Mouse (Mus musculus) CH12.LX (cell line): Measurements from ENCODE around the gene Cdsn.

ENCODE experiments used
- CTCF ChIP-seq, 2 experiments: IDR thresholded peaks in 1 of 2; conservative IDR thresholded peaks in 1 of 2; 2 replicates each; pipeline ENCODE4 v1.5.1; 2011 to 2012; ENCODE audit warnings: low read depth in 2 of 2, low read length in 2 of 2, improper control_type of control experiment in 1 of 2, inconsistent platforms in 1 of 2, mild to moderate bottlenecking in 1 of 2, moderate library complexity in 1 of 2
- EP300 ChIP-seq: IDR thresholded peaks from 2 replicates; pipeline ENCODE4 v1.6.1; 2011; ENCODE audit warnings: low read length, improper control_type of control experiment
- HCFC1 ChIP-seq: IDR thresholded peaks from 2 replicates; pipeline ENCODE4 v1.6.1; 2012; ENCODE audit warnings: low read depth, mild to moderate bottlenecking, inconsistent platforms, low read length, improper control_type of control experiment
- KAT2A ChIP-seq: IDR thresholded peaks from 2 replicates; pipeline ENCODE4 v1.6.1; 2012; ENCODE audit warnings: low read length, improper control_type of control experiment, inconsistent platforms; ENCODE audit not compliant: insufficient replicate concordance
- MAX ChIP-seq: IDR thresholded peaks from 2 replicates; pipeline ENCODE4 v1.6.1; 2011; ENCODE audit warnings: low read length, improper control_type of control experiment
- MEF2A ChIP-seq: IDR thresholded peaks from 2 replicates; pipeline ENCODE4 v1.6.1; 2014; ENCODE audit warnings: low read depth, mild to moderate bottlenecking, inconsistent platforms, low read length, improper control_type of control experiment, borderline replicate concordance
- NELFE ChIP-seq: IDR thresholded peaks from 2 replicates; pipeline ENCODE4 v1.6.1; 2011; ENCODE audit warnings: low read depth, low read length, improper control_type of control experiment
- POLR2A ChIP-seq: IDR thresholded peaks from 2 replicates; pipeline ENCODE4 v1.6.1; 2011; ENCODE audit warnings: low read depth, mild to moderate bottlenecking, improper control_type of control experiment, low read length
- SIN3A ChIP-seq: IDR thresholded peaks from 2 replicates; pipeline ENCODE4 v1.6.1; 2012; ENCODE audit warnings: low read length, improper control_type of control experiment, inconsistent platforms
- TBP ChIP-seq: conservative IDR thresholded peaks from 2 replicates; pipeline ENCODE4 v1.6.1; 2011; ENCODE audit warnings: low read depth, low read length, improper control_type of control experiment
- UBTF ChIP-seq: IDR thresholded peaks from 2 replicates; pipeline ENCODE4 v1.6.1; 2012; ENCODE audit warnings: low read depth, mild to moderate bottlenecking, inconsistent platforms, low read length, improper control_type of control experiment, moderate library complexity
- ZMIZ1 ChIP-seq: IDR thresholded peaks from 2 replicates; pipeline ENCODE4 v1.6.1; 2012; ENCODE audit warnings: low read depth, mild to moderate bottlenecking, inconsistent platforms, low read length, improper control_type of control experiment
- ZNF384 ChIP-seq: IDR thresholded peaks from 2 replicates; pipeline ENCODE4 v1.6.1; 2012; ENCODE audit warnings: low read depth, low read length, improper control_type of control experiment, inconsistent platforms

GRCm38 (mm10) chr17:35502762-35503161 is 49.2 kb upstream of the Cdsn start:
- TF ChIP-seq SIN3A = no peak
- no peak for TF ChIP-seq ZNF384
- TF ChIP-seq ZMIZ1 = no peak
- no peak for TF ChIP-seq CTCF (conservative IDR thresholded peaks at IDR 0.05 in 1 of 2, IDR thresholded peaks at IDR 0.05 in 1 of 2; ENCODE audit: low read depth in 2 of 2, low read length in 2 of 2)
- TF ChIP-seq KAT2A = no peak
- no peak for TF ChIP-seq EP300
- no peak for TF ChIP-seq MEF2A
- no peak for TF ChIP-seq NELFE
- TF ChIP-seq HCFC1 = no peak
- no peak for TF ChIP-seq POLR2A
- TF ChIP-seq UBTF = no peak
- no peak for TF ChIP-seq MAX
- TF ChIP-seq TBP = no peak
